Mouse (Mus musculus) brain, embryonic 14.5 days (tissue): ENCODE measurements around the gene Ift81.

Experiments used
- CTCF ChIP-seq: fragments of 200-500 bp; IDR thresholded peaks from 2 replicates; pipeline ENCODE4 v1.5.1; 2012; ENCODE audit warnings: inconsistent platforms, mild to moderate bottlenecking, moderate library complexity, borderline replicate concordance; ENCODE audit not compliant: insufficient read depth, insufficient read length; ENCODE audit errors: extremely low read depth
- POLR2A ChIP-seq: fragments of 200-500 bp; IDR thresholded peaks from 2 replicates; pipeline ENCODE4 v1.6.1; 2012; ENCODE audit warnings: mild to moderate bottlenecking, inconsistent platforms, borderline replicate concordance; ENCODE audit not compliant: poor library complexity, insufficient read depth, insufficient read length, severe bottlenecking; ENCODE audit errors: extremely low read depth

- TF ChIP-seq POLR2A: no peak
- no peak for TF ChIP-seq CTCF
Measured at GRCm38 (mm10) chr5:122512011-122512410, 102.3 kb downstream of the Ift81 start.
